Mouse (Mus musculus): ENCODE measurements around the gene Ptprg.

- TF ChIP-seq POLR2A (IDR thresholded peaks at IDR 0.05; ENCODE audit: low read depth, low read length) (no peak), CTCF (IDR thresholded peaks at IDR 0.05; ENCODE audit: borderline replicate concordance, insufficient read depth, low read length) (no peak)
Observed at GRCm38 (mm10) chr14:11902794-11903193, 349.5 kb downstream of the Ptprg start.

Data from embryonic fibroblast, embryonic 13.5 days (primary cell).